Mouse (Mus musculus) layer of hippocampus, postnatal 25 days (tissue): Measurements from ENCODE around the gene Mpg. TPM values are rescaled to one million over a fixed set of nuclear protein-coding genes. Genes with fewer than 3 reads are reported as not detected.

ENCODE experiments used
- DNase-seq, 2 experiments: peaks; one replicate each; pipeline ENCODE4 v3.0.0; 2022; ENCODE audit warnings: mixed read lengths in 2 of 2, low spot score in 1 of 2; ENCODE audit errors: extremely low spot score in 1 of 2
- total RNA-seq, 2 experiments: library from RNA; stranded (reverse); gene quantifications; 2 replicates each; pipeline ENCODE4 v1.2.3; 2021

Mpg gene
- total RNA-seq, 2 experiments from 2014 or later: 18.1 to 19.9 TPM

- DNase-seq: no peak
Measured at GRCm38 (mm10) chr11:32228292-32228845, 2.1 kb downstream of the Mpg start.

- DNase-seq: peak in 1 of 2 experiments; percentile 52
Measured at GRCm38 (mm10) chr11:32230220-32230619, 3.9 kb downstream of the Mpg start.

DNA sequence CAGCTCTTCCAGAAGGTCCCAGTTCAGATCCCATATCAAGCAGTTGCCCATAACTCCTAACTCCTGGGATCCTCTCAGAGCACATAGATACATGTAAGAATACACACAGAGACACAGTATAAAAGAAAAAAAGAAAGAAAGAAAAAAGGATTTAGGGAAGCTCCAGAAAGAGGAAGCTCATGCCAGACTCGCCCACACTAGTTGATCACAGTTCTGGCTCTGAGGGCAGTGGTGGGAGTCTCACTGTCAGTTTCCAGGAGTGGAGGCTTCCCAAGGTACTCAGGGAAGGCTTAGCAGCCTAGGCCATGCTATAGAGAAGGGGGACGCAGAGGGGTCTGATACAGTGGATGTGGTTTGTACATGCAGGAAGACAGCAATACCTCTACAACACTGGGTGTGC is 4.8 kb downstream of the Mpg start:
- DNase-seq: no peak

GRCm38 (mm10) chr11:32232848-32233247 is 6.5 kb downstream of the Mpg start:
- DNase-seq: no peak

GRCm38 (mm10) chr11:32233895-32234294 is 7.6 kb downstream of the Mpg start:
- DNase-seq: peak in 1 of 2 experiments; percentile 37

GRCm38 (mm10) chr11:32234816-32235485 is 8.6 kb downstream of the Mpg start:
- no peak for DNase-seq

DNA sequence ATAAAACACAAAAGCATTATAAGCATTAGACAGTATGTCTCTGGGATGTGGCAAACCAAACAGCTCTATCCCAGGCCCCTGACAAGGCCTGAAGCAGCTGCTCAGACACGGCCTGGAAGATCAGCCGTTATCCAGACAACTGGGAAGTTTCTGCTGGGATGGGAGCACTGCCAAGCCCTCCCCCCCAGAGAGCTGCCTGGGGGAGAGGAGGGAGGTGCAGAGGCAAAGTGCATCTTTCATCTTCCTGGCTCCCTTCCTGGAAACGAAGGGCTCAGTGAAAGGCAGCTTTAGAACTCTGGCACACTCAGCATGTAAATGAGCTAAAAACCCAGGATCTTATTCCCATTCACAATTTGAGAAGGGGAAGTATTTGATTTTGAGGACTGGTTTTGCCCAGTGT is 9.3 kb downstream of the Mpg start:
- peak in 1 of 2 experiments; percentile 61 for DNase-seq

- DNase-seq: no peak
Measured at GRCm38 (mm10) chr11:32236132-32236531, 9.8 kb downstream of the Mpg start.

- peak in 1 of 2 experiments; percentile 71 for DNase-seq
Measured at GRCm38 (mm10) chr11:32236712-32237410, 10.6 kb downstream of the Mpg start.

GRCm38 (mm10) chr11:32237411-32237795 is 11.1 kb downstream of the Mpg start:
- DNase-seq: no peak

DNA sequence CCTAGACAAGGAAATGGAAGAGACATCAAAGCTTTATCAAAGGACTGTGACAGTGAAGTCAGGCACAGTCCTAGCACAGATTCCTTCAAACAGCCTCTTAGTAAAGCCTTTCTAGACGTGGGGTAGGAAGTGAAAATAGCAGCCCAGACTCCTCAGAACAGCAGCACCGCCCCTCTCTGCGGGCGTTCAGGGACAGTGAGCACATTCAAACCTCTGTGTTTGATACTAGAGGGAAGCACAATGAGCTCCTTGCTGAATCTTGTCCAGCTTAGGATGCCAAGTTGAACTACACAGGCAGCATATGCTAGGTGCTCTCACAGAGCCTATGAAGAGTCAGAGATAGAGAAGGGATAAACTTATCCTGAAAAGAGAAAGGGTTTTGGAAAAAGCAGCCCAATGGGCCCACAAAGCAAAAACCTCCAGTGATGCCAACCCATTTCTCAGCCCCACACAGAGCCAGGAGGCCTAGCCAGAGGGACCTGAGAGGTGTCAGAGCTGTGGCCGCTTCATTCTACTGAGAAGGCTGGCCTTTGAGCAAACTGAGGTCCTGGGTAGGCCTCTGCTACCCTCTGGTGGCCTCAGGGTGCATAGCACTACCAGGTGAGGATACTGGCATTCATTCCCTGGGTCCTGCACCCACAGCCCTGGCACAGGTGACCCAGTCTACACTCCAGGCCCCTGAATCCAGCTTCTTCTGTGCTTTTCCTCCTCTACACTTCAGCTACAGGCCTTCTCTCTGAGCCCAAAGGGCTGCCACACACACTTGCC is 12.0 kb downstream of the Mpg start:
- DNase-seq: peak; percentile 73 to 74

GRCm38 (mm10) chr11:32241391-32241790 is 15.1 kb downstream of the Mpg start:
- DNase-seq: no peak

GRCm38 (mm10) chr11:32242209-32242608 is 15.9 kb downstream of the Mpg start:
- no peak for DNase-seq

GRCm38 (mm10) chr11:32243205-32243955 is 17.1 kb downstream of the Mpg start:
- DNase-seq: no peak

- DNase-seq: no peak
Measured at GRCm38 (mm10) chr11:32244064-32244463, 17.8 kb downstream of the Mpg start.

GRCm38 (mm10) chr11:32244617-32245016 is 18.3 kb downstream of the Mpg start:
- no peak for DNase-seq

GRCm38 (mm10) chr11:32245614-32246013 is 19.3 kb downstream of the Mpg start:
- no peak for DNase-seq

DNA sequence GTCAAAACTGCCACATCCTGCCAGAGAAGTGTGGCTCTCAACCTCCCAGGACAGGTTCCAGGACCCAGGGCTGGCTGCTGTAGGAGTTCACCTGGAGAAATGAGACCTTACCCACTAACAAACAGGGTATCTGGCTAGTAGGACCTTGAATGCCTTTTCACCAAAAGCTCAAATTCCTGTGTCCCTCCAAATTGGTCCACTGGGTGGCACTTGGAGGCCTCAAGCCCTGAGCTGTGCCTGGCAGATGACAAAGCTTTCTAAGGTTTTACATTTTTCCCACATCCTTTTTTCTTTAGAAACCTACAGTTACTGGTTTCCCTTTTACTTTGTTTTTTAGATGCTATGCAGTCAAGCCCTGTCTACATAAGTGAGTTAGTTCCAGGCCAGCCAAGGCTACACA is 20.8 kb downstream of the Mpg start:
- DNase-seq: no peak

- no peak for DNase-seq
Measured at GRCm38 (mm10) chr11:32248350-32248749, 22.0 kb downstream of the Mpg start.
